Mouse (Mus musculus): Measurements from ENCODE around the gene Pnrc1.
"Not testable (repeated sequence)": the region's sequence is repeated elsewhere in the genome, so short reads cannot be mapped to it uniquely, and the experiment has no call there.

Gene Pnrc1

DNA sequence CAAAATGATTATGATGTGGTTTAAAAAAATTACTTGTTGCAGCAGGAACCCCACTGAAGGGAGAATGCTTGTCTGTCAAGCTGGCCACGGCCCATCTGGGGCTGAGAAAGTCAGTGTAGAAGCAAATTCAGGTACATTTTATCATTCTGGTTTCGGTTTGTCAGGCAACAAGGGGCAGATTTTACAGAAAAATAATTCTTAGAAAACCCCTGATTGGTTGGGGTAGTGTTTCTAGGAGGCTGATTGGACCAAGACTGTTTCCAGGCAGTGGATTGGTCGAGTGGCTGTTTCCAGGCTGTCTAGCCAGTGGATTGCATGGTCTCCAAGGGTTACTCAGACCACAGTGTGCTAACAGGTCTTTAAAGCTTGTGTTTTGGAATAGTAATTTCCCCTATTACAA is at the start of gene Pnrc1:
Pnrc1 (minus strand) TSS at position 162 of the 400 bp plus-strand sequence.
- DNase-seq (ENCODE audit: extremely low spot score, low read depth, low spot score) = no peak

DNA sequence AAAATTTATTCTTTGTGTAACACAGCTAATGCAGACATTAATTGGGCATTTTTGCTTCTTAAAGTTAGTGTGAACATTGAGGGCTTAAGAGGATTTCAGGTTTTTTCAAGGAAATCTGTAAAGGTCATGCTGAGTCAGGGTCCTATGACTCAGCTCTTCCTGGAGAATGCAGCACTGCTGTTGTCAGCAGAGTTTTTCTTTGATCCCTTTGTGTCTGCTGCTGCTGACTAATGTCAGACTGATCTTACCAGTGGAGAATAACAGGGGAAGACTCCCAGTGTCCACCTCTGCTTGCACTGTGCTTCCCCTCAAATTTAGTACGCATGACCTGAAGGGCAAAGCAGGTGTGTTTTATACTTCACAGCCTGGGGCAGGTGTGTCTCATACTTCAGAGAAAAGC is 48.0 kb upstream of the Pnrc1 start:
- DNase-seq (ENCODE audit: extremely low spot score, low read depth, low spot score) = peak; percentile 6

DNA sequence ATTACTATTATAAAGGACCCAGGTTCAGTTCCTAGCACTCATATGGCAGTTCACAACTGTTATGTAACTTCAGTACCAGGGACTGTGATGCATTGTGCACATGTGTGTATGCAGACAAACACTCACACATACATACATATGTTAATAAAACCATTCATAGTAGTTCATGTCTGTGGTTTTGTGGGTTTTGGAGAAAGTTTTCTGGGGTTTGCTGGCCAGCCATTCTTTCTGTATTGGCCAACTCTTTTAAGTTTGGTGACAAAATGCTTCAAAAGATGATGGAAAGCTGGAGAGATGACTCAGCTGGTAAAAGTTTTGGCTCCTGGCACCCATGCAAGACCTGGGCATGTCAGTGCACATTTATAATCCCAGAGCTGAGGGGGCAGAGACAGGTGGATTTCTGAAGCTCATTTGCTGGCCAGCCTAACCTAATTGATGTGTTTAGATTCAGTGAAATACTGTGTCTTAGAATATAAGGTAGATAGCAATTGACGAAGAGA is 43.0 kb upstream of the Pnrc1 start:
- DNase-seq (ENCODE audit: extremely low spot score, low read depth, low spot score) = no peak

DNA sequence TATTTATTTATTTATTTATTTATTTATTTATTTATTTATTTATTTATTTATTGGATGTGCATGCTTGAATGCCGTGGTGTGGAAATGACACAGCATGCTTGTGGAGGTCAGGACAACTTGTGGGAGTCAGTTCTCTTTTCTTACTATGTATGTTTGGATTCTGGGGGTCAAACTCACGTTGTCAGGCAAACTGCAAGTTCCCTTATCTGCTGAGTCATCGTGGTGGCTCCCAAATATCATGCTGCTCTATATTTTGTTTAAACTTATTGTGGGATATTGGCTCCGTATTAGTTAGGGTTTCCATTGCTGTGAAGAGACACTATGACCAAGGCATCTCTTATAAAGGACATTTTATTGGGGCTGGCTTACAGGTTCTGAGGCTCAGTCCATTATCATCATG is 41.2 kb upstream of the Pnrc1 start:
- DNase-seq (ENCODE audit: extremely low spot score, low read depth, low spot score) = no peak

DNA sequence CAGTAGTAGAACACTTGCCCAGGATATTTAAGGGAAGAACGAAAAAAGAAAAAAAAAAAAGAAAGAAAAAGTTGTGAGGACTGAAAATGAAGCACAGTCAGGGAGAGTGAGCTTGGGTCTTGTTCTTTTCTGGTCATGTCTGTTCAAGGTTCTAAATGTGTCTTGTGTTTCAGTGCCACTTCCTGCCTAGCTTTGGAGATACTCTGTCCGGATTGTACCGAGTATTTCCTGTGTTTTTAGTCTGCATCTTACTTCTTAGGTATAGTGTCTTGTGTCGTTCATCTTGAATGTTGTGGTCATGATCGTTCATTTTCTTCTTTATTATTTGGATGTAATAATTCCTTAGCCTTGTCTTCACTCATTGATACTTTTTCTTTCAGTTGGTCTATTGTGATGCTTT is 25.9 kb upstream of the Pnrc1 start:
- no peak for DNase-seq (ENCODE audit: extremely low spot score, low read depth, low spot score)

DNA sequence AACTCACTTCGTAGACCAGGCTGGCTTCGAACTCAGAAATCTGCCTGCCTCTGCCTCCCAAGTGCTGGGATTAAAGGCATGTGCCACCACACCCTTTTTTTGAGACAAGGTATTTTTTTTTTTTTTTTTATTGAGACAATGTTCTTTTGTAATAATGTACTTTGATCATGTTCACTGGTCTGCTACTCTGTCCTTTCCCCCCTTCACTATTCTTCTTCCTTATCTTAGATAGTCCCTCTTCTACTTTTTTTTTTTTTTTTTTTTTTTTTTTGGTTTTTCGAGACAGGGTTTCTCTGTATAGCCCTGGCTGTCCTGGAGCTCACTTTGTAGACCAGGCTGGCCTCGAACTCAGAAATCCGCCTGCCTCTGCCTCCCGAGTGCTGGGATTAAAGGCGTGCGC is 24.2 kb upstream of the Pnrc1 start:
- not testable (repeated sequence) for DNase-seq (ENCODE audit: extremely low spot score, low read depth, low spot score)

DNA sequence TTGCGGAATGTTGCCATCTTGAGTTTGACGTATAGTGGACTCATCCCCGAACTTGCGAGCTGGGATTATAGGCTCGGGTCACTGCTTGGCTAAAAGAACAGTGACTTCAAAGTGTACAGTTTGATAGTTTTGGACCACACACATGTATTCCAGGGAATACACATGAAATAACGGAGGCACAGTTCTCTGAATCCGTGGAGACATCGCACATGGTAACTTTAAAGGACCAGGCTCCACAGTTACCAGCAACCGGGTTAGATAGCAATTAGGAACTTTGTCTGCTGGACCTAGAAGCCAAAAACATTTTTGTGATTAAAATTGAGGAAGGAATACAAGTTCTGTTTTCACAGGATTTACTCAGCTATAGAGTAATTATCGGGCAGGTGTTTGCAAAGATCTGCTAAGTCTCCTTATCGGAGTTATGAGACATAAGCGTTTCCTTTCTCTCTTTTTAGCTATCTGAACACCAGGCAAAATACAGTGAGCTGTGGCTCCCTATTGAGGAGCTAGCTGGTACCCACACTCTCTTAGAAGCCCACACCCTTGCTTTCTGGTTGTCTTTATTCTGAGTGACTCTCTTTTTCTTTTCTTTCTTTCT is 21.0 kb upstream of the Pnrc1 start:
- no peak for DNase-seq (ENCODE audit: extremely low spot score, low read depth, low spot score)

DNA sequence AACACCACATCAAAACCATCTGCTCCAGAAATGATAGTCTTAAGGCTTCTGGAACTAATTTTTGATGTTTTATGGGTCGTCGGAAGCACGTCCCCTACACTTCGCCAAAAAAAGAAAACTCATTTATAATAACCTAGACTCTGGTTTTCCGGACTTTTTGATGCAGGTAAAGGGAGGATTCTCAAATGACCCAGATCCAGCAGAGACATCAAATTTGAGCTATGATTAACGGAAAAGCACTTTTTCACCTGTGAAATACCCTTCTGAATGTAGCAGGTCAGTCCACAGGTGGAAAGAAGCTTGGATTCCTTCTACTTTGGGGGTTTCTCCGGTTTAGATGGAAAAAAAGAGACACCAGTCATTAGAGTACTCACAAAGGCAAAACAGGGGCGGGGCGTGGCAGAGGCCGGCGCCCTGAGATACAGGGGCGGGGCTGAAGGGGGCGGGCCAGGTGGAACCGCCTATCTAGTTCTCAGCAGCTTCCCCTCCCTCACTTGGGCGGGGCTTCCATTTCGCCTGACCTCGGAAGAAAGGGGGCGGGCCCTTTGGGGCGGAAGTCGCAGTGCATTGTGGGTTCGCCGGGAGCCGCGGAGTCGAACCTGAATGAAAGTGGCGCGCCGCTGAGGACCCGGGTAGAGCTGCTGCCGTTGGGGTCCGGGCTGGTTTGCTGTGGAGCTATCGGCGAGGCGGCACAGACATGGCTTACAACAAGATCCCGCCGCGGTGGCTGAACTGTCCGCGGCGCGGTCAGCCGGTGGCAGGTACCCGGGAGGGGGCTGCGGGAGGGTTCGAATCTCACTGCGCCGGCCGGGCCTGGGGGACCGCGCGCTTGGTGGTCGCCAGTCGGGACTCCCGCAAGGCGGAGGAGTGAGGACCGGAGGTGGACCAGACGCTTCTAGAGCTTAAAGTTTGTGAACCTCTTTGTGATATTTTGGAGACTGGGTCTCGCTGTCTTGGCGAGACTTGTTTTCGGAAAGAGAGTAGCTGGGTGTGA is 20.1 kb upstream of the Pnrc1 start, which contains the start of gene Rngtt:
Rngtt (plus strand) TSS at position 548 of the 994 bp plus-strand sequence.
- DNase-seq (ENCODE audit: extremely low spot score, low read depth, low spot score) = peak; percentile 50

DNA sequence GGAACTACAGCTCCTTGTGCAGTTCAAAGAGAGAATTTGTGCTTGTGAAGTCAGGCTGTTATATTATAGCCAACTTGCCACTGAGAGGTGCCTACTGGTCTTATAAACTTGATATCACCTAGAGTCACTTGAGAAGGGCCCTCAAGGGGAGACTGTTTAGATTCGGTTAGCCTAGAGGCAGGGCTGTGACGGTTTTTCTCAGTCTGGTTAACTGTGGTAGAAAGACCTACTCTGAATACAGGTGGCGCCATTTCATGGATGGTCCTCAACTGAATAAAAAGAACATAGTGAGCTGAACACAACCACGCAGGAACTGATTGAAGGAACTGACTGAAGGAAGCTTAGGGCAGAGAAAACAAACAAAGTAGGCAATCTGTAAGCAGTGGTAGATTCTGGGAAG is 17.2 kb upstream of the Pnrc1 start:
- no peak for DNase-seq (ENCODE audit: extremely low spot score, low read depth, low spot score)

DNA sequence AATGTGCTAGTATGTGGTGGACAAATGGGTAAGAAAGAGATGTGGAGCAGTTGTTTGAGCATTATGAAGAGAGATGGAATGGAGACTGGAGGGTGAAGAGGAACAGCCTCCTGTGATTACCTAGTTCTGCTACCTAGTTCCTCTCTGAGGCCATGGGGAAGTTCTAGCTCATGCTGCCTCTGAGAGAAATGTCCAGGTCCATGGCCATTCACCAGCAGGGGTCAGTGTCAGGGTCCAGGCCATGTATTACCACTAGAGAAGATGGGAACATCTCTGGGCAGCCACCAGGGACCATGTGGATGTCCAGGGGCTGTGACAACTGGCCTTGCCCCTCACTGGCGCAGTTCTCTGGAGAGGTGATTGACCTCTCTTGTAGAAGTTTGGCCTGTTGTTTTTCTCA is 13.1 kb upstream of the Pnrc1 start:
- DNase-seq (ENCODE audit: extremely low spot score, low read depth, low spot score) = no peak

DNA sequence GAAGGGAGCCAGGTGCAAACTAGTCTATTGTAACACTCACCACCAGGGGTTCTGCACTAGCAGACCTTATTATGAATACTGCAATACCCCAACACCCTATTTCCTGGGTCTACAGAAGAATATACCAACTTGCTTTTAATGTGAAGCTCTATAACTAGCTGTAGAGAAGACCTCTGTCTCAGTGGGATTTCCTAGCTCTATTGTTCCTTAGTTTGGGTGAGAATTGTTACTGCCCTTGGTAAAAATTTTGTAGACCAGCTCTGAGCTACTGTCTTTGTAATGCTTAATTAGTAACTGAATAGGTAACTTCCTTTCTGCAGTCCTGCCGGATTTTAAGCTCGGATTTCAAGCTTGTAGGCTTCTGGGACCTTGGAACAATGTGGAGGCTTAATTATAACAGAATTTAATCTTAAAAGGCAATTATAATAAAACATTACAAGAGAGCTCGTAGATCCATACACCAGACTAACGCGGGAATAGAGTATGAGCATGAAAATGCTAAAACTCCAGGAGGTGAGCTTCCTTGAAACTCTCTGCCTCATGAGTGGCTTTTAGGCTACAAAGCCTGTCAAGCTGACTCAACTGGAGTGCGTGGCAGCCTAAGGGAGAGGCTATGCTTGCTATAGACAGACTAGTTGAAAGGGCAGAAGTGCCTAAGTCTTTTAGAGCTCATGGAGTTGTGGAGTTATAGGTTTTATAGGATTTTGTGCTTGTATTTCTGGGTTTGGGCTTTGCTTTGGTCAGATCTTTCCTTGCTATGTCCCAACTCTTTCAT is 11.1 kb upstream of the Pnrc1 start:
- not testable (repeated sequence) for DNase-seq (ENCODE audit: extremely low spot score, low read depth, low spot score)

DNA sequence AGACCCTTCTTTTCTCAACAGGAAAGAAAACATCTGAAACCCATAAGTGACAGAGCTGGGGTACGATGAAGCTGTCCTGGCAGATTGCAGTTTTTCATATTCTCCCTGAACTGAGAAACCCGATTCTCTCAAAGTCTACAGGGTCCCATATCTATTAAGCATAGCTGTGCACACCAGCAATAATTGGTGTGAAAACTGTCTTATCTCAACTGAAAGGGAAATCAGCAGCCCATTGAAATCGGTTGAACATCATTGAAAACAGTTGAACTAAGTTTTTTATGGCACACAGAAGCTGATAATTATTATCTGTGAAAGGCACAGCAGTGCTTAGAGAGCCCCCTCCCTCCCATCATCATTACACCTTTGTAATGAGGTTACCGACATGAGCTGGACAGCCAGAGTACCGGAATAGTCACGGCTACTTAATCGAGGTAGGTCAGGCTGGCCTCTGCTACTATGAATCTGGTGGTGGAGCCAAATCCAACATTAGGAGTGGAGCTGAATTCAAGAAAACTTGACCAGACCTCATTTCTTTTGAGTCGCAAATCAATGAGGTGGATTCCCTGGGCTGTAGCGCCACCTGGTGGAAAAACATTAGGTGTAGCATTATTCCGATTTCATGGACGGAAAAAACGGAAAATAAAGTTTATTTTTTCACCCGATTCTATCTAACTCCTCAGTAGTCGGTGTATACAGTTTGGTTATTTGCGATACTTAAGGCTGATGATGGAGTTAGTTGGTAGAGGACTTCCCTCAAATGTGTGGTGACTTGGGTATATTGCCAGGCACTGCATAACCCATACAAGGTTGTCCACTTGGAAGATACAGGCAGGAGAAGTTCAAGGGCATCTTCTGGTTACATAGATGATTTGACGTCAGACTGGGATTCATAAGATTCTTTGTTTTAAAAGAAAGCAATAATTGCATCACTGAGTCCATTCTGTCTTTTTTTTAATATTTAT is 2.7 kb upstream of the Pnrc1 start:
- peak; percentile 70 for DNase-seq (ENCODE audit: extremely low spot score, low read depth, low spot score)

DNA sequence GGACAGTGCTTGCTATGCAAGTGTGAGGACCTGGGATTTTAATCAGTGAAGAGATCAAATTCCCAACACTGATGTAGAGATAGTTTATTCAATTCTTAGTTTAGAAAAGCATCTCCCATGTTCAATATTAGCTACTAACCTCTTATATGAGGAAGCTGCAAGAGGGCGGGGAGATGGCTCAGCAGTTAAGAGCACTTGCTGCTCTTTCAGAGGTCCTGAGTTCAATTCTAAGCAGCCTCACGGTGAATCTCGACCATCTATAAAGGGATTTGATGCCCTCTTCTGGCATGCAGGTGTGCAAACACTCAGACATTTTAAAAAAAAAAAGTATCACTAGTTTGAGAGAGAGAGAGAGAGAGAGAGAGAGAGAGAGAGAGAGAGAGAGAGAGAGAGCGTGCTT is 915 bp upstream of the Pnrc1 start:
- DNase-seq (ENCODE audit: extremely low spot score, low read depth, low spot score) = no peak

DNA sequence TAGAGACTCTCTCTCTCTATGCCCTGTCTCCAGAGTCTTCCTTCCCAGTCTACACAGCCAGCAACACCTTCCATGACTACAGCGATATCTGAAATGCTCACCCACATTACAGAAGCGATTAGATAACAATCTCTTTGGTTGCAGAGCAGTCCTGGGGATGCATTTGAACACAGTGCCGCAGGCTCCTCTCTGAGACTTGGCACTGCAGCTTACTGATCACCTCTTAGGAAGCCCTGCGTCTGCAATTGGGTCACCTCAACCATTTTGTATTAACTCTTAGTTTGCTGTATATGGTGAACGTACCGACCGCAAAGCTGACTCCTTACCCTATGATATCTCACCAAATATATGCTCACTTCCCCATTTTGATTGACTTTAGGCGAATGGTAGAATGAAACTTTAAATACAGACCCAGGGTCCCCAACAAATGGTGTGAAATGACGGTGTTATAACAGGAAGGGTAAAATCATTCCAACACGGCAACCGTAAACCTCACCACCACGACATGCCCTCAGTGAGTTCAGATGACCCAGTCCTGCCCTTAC is 785 bp downstream of the Pnrc1 start:
- no peak for DNase-seq (ENCODE audit: extremely low spot score, low read depth, low spot score)

DNA sequence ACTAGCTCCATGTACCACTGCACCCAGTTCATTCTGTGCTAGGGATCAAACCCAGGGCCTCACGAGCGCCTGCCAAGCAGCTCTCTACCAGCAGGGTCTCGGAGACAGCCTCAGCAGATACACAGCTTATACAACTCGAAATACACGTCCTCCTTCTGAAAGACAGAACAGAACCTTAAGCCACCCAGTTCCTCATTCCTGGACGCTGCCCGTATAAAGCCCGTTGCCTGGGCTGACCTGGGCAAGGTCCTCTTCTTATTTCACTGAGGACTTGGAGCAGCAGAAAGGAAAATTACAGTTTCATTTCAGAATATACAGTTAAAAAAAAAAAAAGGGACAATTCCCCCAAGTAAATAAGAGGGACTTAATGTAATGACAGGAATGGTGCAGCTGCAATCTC is 4.5 kb downstream of the Pnrc1 start:
- DNase-seq (ENCODE audit: extremely low spot score, low read depth, low spot score) = no peak

DNA sequence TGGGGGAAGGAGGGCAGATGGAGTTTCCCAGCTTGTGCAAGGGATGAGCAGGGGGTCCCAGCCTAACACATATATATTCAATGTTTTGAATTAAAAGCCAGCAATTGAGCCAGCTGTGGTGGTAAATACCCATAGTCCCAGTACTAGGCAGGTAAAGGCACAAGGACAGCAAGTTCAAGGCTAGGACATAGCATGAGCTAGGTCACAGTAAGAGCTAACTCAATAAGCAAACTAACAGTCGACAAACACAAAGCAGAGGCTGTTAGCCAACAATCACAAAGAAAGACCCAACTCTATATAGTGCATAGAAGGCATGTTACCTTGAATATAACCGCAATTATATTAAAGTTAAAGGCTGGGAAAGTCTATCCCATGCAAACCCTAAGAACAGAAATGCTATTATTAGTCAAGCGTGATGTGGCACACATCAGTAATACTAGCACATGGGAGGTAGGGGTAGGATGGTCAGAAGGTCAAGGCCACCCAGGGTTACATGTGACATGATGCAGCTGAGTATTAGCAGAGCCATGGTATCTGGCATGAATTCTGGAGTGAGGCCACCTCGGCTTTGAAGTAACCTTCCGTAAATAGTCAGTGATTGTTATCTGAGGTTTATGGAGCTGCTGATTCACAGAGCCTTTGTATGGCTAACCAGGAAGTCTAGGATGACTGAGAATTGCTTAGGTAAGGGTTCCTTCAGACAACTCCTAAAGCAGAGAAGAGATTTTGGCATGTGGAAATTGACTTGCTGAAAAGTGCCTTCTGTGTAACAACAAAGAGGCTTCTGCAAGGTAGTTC is 5.7 kb downstream of the Pnrc1 start:
- DNase-seq (ENCODE audit: extremely low spot score, low read depth, low spot score) = no peak

DNA sequence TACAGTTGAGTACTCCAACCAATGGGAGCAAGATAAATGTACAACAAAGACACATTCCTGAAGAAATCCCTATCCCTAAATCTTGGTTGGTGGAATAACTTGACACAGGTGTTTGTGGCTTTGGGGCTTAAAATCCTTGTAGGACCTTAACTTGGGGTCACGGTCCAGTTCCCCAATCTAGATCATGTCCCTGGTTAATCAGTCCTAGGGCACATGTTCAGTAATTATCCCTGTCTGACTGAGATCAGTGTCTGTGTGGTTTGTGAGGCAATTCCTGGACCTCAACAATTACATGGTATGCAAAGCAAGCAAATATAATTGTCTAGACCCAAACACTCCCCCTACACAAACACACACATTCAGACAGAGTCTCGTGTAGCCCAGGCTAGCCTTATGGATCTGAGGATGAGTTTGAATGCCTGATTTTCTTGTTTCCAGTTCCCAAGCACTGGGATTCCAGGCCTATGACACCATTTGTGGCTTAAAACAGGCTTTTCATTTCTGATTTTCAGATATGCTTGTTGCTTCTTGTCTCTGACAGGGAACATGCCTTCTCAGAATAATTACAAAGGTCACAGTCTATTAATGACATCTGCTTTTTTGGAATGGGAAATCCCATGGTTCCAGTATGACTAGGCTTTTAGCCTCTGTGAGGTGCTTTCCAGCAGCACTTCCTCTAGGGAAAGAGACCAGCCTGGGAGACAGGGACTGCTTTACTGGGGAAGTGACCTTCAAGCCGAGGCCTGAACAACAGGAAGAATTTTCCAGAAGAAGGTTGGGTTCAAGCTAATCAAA is 7.9 kb downstream of the Pnrc1 start:
- DNase-seq (ENCODE audit: extremely low spot score, low read depth, low spot score) = no peak

DNA sequence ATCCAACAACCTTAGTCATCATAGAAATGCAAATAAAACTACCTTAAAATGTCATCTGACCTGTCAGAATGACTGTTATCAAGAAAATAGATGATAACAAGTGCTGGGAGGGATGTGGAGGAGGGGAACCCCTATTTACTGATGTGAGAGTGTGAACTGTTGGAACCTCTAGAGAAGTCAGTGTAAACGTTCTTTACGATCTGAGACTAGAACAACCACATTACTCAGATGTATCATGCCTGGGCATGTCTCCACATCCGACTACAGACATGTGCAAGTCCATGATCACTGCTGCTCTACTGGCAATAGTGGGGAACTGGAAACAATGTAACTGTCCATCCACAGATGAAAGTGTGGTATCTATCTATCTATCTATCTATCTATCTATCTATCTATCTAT is 16.5 kb downstream of the Pnrc1 start:
- no peak for DNase-seq (ENCODE audit: extremely low spot score, low read depth, low spot score)

Measured in hindlimb bud, embryonic 11.5 days (tissue).